Mouse (Mus musculus): ENCODE data around the gene Asphd2. TPM values are rescaled to one million over a fixed set of nuclear protein-coding genes. Genes with fewer than 3 reads are reported as not detected.

Gene Asphd2
- polyA plus RNA-seq, 1 experiment, result 0.67 TPM

- H3K4me2 ChIP-seq (ENCODE audit: low read depth), result no peak overlapping the region
- no peak overlapping the region for H3ac ChIP-seq (ENCODE audit: control insufficient read depth, insufficient read length)
- H3K36me3 ChIP-seq (ENCODE audit: control insufficient read depth, insufficient read depth), result peaks cover 3% of the 10 kb centered on the region
- TF ChIP-seq TCF12 (IDR thresholded peaks at IDR 0.05; ENCODE audit: insufficient read depth, poor library complexity, severe bottlenecking), result no peak
- no peak for TF ChIP-seq MYOD1 (IDR thresholded peaks at IDR 0.05; ENCODE audit: control insufficient read depth in 1 of 3, insufficient read length in 2 of 3, low read depth in 2 of 3)
- TF ChIP-seq MYOG (IDR thresholded peaks at IDR 0.05; ENCODE audit: control insufficient read depth in 1 of 3, insufficient read depth in 1 of 3, insufficient read length in 2 of 3, low read depth in 2 of 3), result no peak
- TF ChIP-seq MAX (IDR thresholded peaks at IDR 0.05; ENCODE audit: low read depth), result no peak
- TF ChIP-seq E2F4 (IDR thresholded peaks at IDR 0.05; ENCODE audit: insufficient read depth), result no peak
- no peak for TF ChIP-seq CEBPB (IDR thresholded peaks at IDR 0.05; ENCODE audit: insufficient read depth, poor library complexity, severe bottlenecking)
- TF ChIP-seq POLR2A (IDR thresholded peaks at IDR 0.05; ENCODE audit: insufficient read length, low read depth), result no peak
- TF ChIP-seq TCF3 (IDR thresholded peaks at IDR 0.05; ENCODE audit: insufficient read length, low read depth), result no peak
- no peak for TF ChIP-seq POLR2AphosphoS2 (IDR thresholded peaks at IDR 0.05; ENCODE audit: insufficient read length, low read depth)
- no peak for TF ChIP-seq SRF (IDR thresholded peaks at IDR 0.05; ENCODE audit: control insufficient read depth, insufficient read length, low read depth)
- no peak for TF ChIP-seq REST (IDR thresholded peaks at IDR 0.05; ENCODE audit: insufficient read depth, insufficient read length)
- no peak for TF ChIP-seq USF1 (IDR thresholded peaks at IDR 0.05; ENCODE audit: low read depth)
- no peak overlapping the region for H3K4me3 ChIP-seq
- no peaks in the 10 kb centered on the region for H3K79me2 ChIP-seq (ENCODE audit: control insufficient read depth, insufficient read depth)
- H3K27me3 ChIP-seq (ENCODE audit: control insufficient read depth, insufficient read depth, insufficient read length), result no peaks in the 10 kb centered on the region
Observed at GRCm38 (mm10) chr5:112382042-112382441, 12.6 kb downstream of the Asphd2 start.

DNA sequence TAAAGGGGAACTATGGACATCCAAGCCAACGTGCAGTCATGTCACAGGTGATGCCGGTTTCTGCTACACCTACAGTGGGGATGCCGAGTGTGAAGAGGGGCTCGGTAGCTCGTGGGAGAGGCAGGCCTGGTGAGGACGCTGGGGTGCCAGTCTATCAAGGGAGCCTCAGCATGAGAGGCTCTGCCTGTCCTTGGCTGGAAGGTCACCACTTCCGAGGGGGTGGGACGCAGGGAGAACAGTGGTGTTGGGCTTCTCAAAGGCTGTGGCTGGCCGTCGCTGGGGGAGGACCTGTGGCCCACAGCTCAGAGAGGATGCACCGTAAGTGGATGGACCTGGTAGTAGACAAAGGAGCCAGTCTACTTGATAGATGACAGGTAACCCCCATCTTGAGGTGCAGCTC, 13.5 kb downstream of the Asphd2 start:
- Histone ChIP-seq H3K27me3 (ENCODE audit: control insufficient read depth, insufficient read depth, insufficient read length) (no peaks in the 10 kb centered on the region), H3K79me2 (ENCODE audit: control insufficient read depth, insufficient read depth) (no peaks in the 10 kb centered on the region), H3K36me3 (ENCODE audit: control insufficient read depth, insufficient read depth) (peaks cover 3% of the 10 kb centered on the region), H3ac (ENCODE audit: control insufficient read depth, insufficient read length) (no peak overlapping the region), H3K4me2 (ENCODE audit: low read depth) (no peak overlapping the region), H3K4me3 (no peak overlapping the region)
- TF ChIP-seq SRF (IDR thresholded peaks at IDR 0.05; ENCODE audit: control insufficient read depth, insufficient read length, low read depth), result no peak
- no peak for TF ChIP-seq REST (IDR thresholded peaks at IDR 0.05; ENCODE audit: insufficient read depth, insufficient read length)
- TF ChIP-seq TCF3 (IDR thresholded peaks at IDR 0.05; ENCODE audit: insufficient read length, low read depth), result no peak
- TF ChIP-seq MYOG (IDR thresholded peaks at IDR 0.05; ENCODE audit: control insufficient read depth in 1 of 3, insufficient read depth in 1 of 3, insufficient read length in 2 of 3, low read depth in 2 of 3), result no peak
- TF ChIP-seq POLR2AphosphoS2 (IDR thresholded peaks at IDR 0.05; ENCODE audit: insufficient read length, low read depth), result no peak
- no peak for TF ChIP-seq E2F4 (IDR thresholded peaks at IDR 0.05; ENCODE audit: insufficient read depth)
- no peak for TF ChIP-seq CEBPB (IDR thresholded peaks at IDR 0.05; ENCODE audit: insufficient read depth, poor library complexity, severe bottlenecking)
- TF ChIP-seq USF1 (IDR thresholded peaks at IDR 0.05; ENCODE audit: low read depth), result no peak
- no peak for TF ChIP-seq MYOD1 (IDR thresholded peaks at IDR 0.05; ENCODE audit: control insufficient read depth in 1 of 3, insufficient read length in 2 of 3, low read depth in 2 of 3)
- no peak for TF ChIP-seq POLR2A (IDR thresholded peaks at IDR 0.05; ENCODE audit: insufficient read length, low read depth)
- no peak for TF ChIP-seq MAX (IDR thresholded peaks at IDR 0.05; ENCODE audit: low read depth)
- TF ChIP-seq TCF12 (IDR thresholded peaks at IDR 0.05; ENCODE audit: insufficient read depth, poor library complexity, severe bottlenecking), result no peak

DNA sequence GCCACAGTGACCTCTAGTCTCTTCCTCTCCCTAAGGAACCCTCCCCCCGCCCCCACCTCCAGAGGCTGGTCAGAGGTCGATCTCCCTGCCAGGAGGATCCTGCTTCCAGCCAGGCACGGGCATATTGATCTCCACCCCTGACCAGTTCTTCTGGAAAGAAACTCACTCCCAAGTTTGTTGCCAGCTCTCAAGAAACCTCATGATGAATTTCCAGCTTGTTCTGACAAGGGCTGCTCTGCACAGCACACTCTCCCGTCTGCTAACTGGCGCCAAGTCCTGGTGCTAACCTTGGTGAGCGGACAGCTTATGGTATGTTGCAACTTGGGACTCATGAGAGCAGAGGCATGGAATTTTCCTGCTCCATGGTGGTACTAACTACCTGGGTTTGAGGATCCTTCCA, 15.9 kb downstream of the Asphd2 start:
- TF ChIP-seq TCF12 (IDR thresholded peaks at IDR 0.05; ENCODE audit: insufficient read depth, poor library complexity, severe bottlenecking) (no peak), CEBPB (IDR thresholded peaks at IDR 0.05; ENCODE audit: insufficient read depth, poor library complexity, severe bottlenecking) (no peak), USF1 (IDR thresholded peaks at IDR 0.05; ENCODE audit: low read depth) (no peak), POLR2AphosphoS2 (IDR thresholded peaks at IDR 0.05; ENCODE audit: insufficient read length, low read depth) (no peak), MAX (IDR thresholded peaks at IDR 0.05; ENCODE audit: low read depth) (no peak), MYOG (IDR thresholded peaks at IDR 0.05; ENCODE audit: control insufficient read depth in 1 of 3, insufficient read depth in 1 of 3, insufficient read length in 2 of 3, low read depth in 2 of 3) (no peak), TCF3 (IDR thresholded peaks at IDR 0.05; ENCODE audit: insufficient read length, low read depth) (no peak), MYOD1 (IDR thresholded peaks at IDR 0.05; ENCODE audit: control insufficient read depth in 1 of 3, insufficient read length in 2 of 3, low read depth in 2 of 3) (no peak), SRF (IDR thresholded peaks at IDR 0.05; ENCODE audit: control insufficient read depth, insufficient read length, low read depth) (no peak), POLR2A (IDR thresholded peaks at IDR 0.05; ENCODE audit: insufficient read length, low read depth) (no peak), REST (IDR thresholded peaks at IDR 0.05; ENCODE audit: insufficient read depth, insufficient read length) (no peak), E2F4 (IDR thresholded peaks at IDR 0.05; ENCODE audit: insufficient read depth) (no peak)
- Histone ChIP-seq H3K79me2 (ENCODE audit: control insufficient read depth, insufficient read depth) (no peaks in the 10 kb centered on the region), H3K4me3 (no peak overlapping the region), H3K36me3 (ENCODE audit: control insufficient read depth, insufficient read depth) (peaks cover 3% of the 10 kb centered on the region), H3ac (ENCODE audit: control insufficient read depth, insufficient read length) (no peak overlapping the region), H3K27me3 (ENCODE audit: control insufficient read depth, insufficient read depth, insufficient read length) (no peaks in the 10 kb centered on the region), H3K4me2 (ENCODE audit: low read depth) (no peak overlapping the region)

- no peak overlapping the region for H3ac ChIP-seq (ENCODE audit: control insufficient read depth, insufficient read length)
- peaks cover 3% of the 10 kb centered on the region for H3K36me3 ChIP-seq (ENCODE audit: control insufficient read depth, insufficient read depth)
- TF ChIP-seq MYOG (IDR thresholded peaks at IDR 0.05; ENCODE audit: control insufficient read depth in 1 of 3, insufficient read depth in 1 of 3, insufficient read length in 2 of 3, low read depth in 2 of 3), result no peak
- no peak for TF ChIP-seq E2F4 (IDR thresholded peaks at IDR 0.05; ENCODE audit: insufficient read depth)
- no peak for TF ChIP-seq USF1 (IDR thresholded peaks at IDR 0.05; ENCODE audit: low read depth)
- no peak for TF ChIP-seq TCF3 (IDR thresholded peaks at IDR 0.05; ENCODE audit: insufficient read length, low read depth)
- TF ChIP-seq REST (IDR thresholded peaks at IDR 0.05; ENCODE audit: insufficient read depth, insufficient read length), result no peak
- no peak for TF ChIP-seq CEBPB (IDR thresholded peaks at IDR 0.05; ENCODE audit: insufficient read depth, poor library complexity, severe bottlenecking)
- TF ChIP-seq MYOD1 (IDR thresholded peaks at IDR 0.05; ENCODE audit: control insufficient read depth in 1 of 3, insufficient read length in 2 of 3, low read depth in 2 of 3), result no peak
- no peak for TF ChIP-seq POLR2A (IDR thresholded peaks at IDR 0.05; ENCODE audit: insufficient read length, low read depth)
- no peak for TF ChIP-seq TCF12 (IDR thresholded peaks at IDR 0.05; ENCODE audit: insufficient read depth, poor library complexity, severe bottlenecking)
- TF ChIP-seq SRF (IDR thresholded peaks at IDR 0.05; ENCODE audit: control insufficient read depth, insufficient read length, low read depth), result no peak
- no peak for TF ChIP-seq POLR2AphosphoS2 (IDR thresholded peaks at IDR 0.05; ENCODE audit: insufficient read length, low read depth)
- H3K4me3 ChIP-seq, result no peak overlapping the region
- no peak overlapping the region for H3K4me2 ChIP-seq (ENCODE audit: low read depth)
- no peaks in the 10 kb centered on the region for H3K79me2 ChIP-seq (ENCODE audit: control insufficient read depth, insufficient read depth)
- no peaks in the 10 kb centered on the region for H3K27me3 ChIP-seq (ENCODE audit: control insufficient read depth, insufficient read depth, insufficient read length)
Observed at GRCm38 (mm10) chr5:112377380-112377779, 17.3 kb downstream of the Asphd2 start.
